Mouse (Mus musculus) forebrain, embryonic 11.5 days (tissue): ENCODE measurements around the gene Olfr1053. TPM values are rescaled to one million over a fixed set of nuclear protein-coding genes. Genes with fewer than 3 reads are reported as not detected.
"Not testable (repeated sequence)": the region's sequence is repeated elsewhere in the genome, so short reads cannot be mapped to it uniquely, and the experiment has no call there.

Experiments
- ATAC-seq: fragments of 200-750 bp; cut with Nextera tagmentation; replicated peaks from 2 replicates; pipeline ENCODE4 v1.8.0; 2017; ENCODE audit warnings: moderate TSS enrichment; ENCODE audit not compliant: low FRiP score
- DNase-seq: peaks from one replicate; pipeline ENCODE4 v3.0.0-alpha.2; 2017; ENCODE audit warnings: low spot score
- H3K27ac ChIP-seq: fragments of 300-500 bp; sonication (generic); 2 replicates; pipeline ENCODE4 v1.5.1; 2014; ENCODE audit warnings: low read depth, low read length
- H3K27me3 ChIP-seq: fragments of 300-500 bp; sonication (generic); 2 replicates; pipeline ENCODE4 v1.6.1; 2014; ENCODE audit warnings: mild to moderate bottlenecking, low read length, mixed read lengths; ENCODE audit not compliant: control insufficient read depth, insufficient read depth
- H3K36me3 ChIP-seq: fragments of 300-500 bp; sonication (generic); 2 replicates; pipeline ENCODE4 v1.6.1; 2014; ENCODE audit warnings: mild to moderate bottlenecking, low read length, moderate library complexity, mixed read lengths; ENCODE audit not compliant: control insufficient read depth, insufficient read depth
- H3K4me1 ChIP-seq: fragments of 300-500 bp; sonication (generic); replicated peaks from 2 replicates; pipeline ENCODE4 v1.6.1; 2014; ENCODE audit warnings: low read length, mixed read lengths; ENCODE audit not compliant: control insufficient read depth, insufficient read depth
- H3K4me2 ChIP-seq: fragments of 300-500 bp; sonication (generic); 2 replicates; pipeline ENCODE4 v1.6.1; 2014; ENCODE audit warnings: low read depth, mild to moderate bottlenecking, low read length, moderate library complexity, mixed read lengths; ENCODE audit not compliant: severe bottlenecking
- H3K4me3 ChIP-seq: fragments of 300-500 bp; sonication (generic); 2 replicates; pipeline ENCODE4 v1.5.1; 2014; ENCODE audit warnings: low read depth, low read length
- H3K9ac ChIP-seq: fragments of 300-500 bp; sonication (generic); 2 replicates; pipeline ENCODE4 v1.6.1; 2014; ENCODE audit warnings: low read length
- H3K9me3 ChIP-seq: fragments of 300-500 bp; sonication (generic); 2 replicates; pipeline ENCODE4 v1.6.1; 2016; ENCODE audit warnings: low read length, mixed read lengths; ENCODE audit not compliant: control insufficient read depth
- WGBS: fragments of 180-500 bp; shearing (Covaris S2); extraction: QIAGEN DNeasy Blood & Tissue Kit; methylation state at CpG from one replicate; pipeline ENCODE4 v1.1.7; 2014; 5-methylcytosine and 5-hydroxymethylcytosine counted together
- polyA plus RNA-seq: library from polyadenylated mRNA; unstranded; fragments of >200 nt; fragmentation: Nextera tagmentation; extraction: Ambion mirVana; gene quantifications from 2 replicates; pipeline ENCODE4 v1.2.1, GENCODE M21; 2014

The Olfr1053 gene
- polyA plus RNA-seq, result not detected in 2 replicates

GRCm38 (mm10) chr2:86315184-86315583, at the start of gene Olfr1053:
TSS of gene Olfr1053 (minus strand) at chr2:86315284.
- DNase-seq (no peak), ATAC-seq (no peak)
- Histone ChIP-seq H3K9me3 (no peaks in the 10 kb centered on the region), H3K27me3 (no peaks in the 10 kb centered on the region), H3K4me1 (no peaks in the 10 kb centered on the region), H3K4me3 (no peak within 1 kb of the TSS), H3K36me3 (no peaks in the 10 kb centered on the region), H3K27ac (no peak within 1 kb of the TSS), H3K4me2 (no peak within 1 kb of the TSS), H3K9ac (no peak within 1 kb of the TSS)
- 70% methylated on average over 3 of the region's 3 CpGs for WGBS

- no peak for ATAC-seq
Measured at GRCm38 (mm10) chr2:86362369-86362768, 47.3 kb upstream of the Olfr1053 start, which contains the start of gene Olfr1056. TSS of gene Olfr1056 (minus strand) at chr2:86362469.

GRCm38 (mm10) chr2:86351751-86352150, 36.7 kb upstream of the Olfr1053 start:
- not testable (repeated sequence) for H3K4me2 ChIP-seq, H3K27ac ChIP-seq, H3K4me3 ChIP-seq, H3K4me1 ChIP-seq, H3K9ac ChIP-seq, H3K36me3 ChIP-seq, H3K27me3 ChIP-seq, DNase-seq, ATAC-seq, H3K9me3 ChIP-seq
- WGBS, result 92% methylated on average over 1 of the region's 1 CpGs

More at GRCm38 (mm10) chr2:86362369-86362768, 47.3 kb upstream of the Olfr1053 start, which contains the start of gene Olfr1056:
- H3K4me1 ChIP-seq, result no peaks in the 10 kb centered on the region
- H3K9me3 ChIP-seq, result no peaks in the 10 kb centered on the region
- DNase-seq, result no peak
- H3K27me3 ChIP-seq, result no peaks in the 10 kb centered on the region
- no peak within 1 kb of the TSS for H3K4me3 ChIP-seq
- H3K9ac ChIP-seq, result no peak within 1 kb of the TSS
- H3K27ac ChIP-seq, result no peak within 1 kb of the TSS
- no peaks in the 10 kb centered on the region for H3K36me3 ChIP-seq
- no peak within 1 kb of the TSS for H3K4me2 ChIP-seq

- no peak for DNase-seq
- WGBS, result 97% methylated on average over 5 of the region's 5 CpGs
- H3K27me3 ChIP-seq, result no peaks in the 10 kb centered on the region
Measured at GRCm38 (mm10) chr2:86350184-86350583, 35.1 kb upstream of the Olfr1053 start, which contains the start of gene Olfr1055. TSS of gene Olfr1055 (minus strand) at chr2:86350284.

GRCm38 (mm10) chr2:86335333-86335732, 20.2 kb upstream of the Olfr1053 start, which contains the start of gene Olfr1054:
TSS of gene Olfr1054 (minus strand) at chr2:86335433.
- no peak within 1 kb of the TSS for H3K4me3 ChIP-seq
- H3K9ac ChIP-seq, result no peak within 1 kb of the TSS
- ATAC-seq, result no peak
- no peaks in the 10 kb centered on the region for H3K36me3 ChIP-seq
- DNase-seq, result no peak
- no peaks in the 10 kb centered on the region for H3K4me1 ChIP-seq
- no peaks in the 10 kb centered on the region for H3K9me3 ChIP-seq
- WGBS, result 85% methylated on average over 3 of the region's 3 CpGs
- H3K27me3 ChIP-seq, result no peaks in the 10 kb centered on the region
- H3K4me2 ChIP-seq, result no peak within 1 kb of the TSS
- H3K27ac ChIP-seq, result no peak within 1 kb of the TSS

More at GRCm38 (mm10) chr2:86350184-86350583, 35.1 kb upstream of the Olfr1053 start, which contains the start of gene Olfr1055:
- H3K9me3 ChIP-seq, result no peaks in the 10 kb centered on the region
- no peak within 1 kb of the TSS for H3K9ac ChIP-seq
- H3K4me1 ChIP-seq, result no peaks in the 10 kb centered on the region
- no peaks in the 10 kb centered on the region for H3K36me3 ChIP-seq
- no peak within 1 kb of the TSS for H3K4me3 ChIP-seq
- no peak for ATAC-seq
- H3K4me2 ChIP-seq, result no peak within 1 kb of the TSS
- no peak within 1 kb of the TSS for H3K27ac ChIP-seq

- H3K27ac ChIP-seq, result no peak within 1 kb of the TSS
- H3K9me3 ChIP-seq, result no peaks in the 10 kb centered on the region
- H3K27me3 ChIP-seq, result no peaks in the 10 kb centered on the region
- H3K4me3 ChIP-seq, result no peak within 1 kb of the TSS
- H3K4me2 ChIP-seq, result no peak within 1 kb of the TSS
- ATAC-seq (no peak), DNase-seq (no peak)
- no peak within 1 kb of the TSS for H3K9ac ChIP-seq
- H3K4me1 ChIP-seq, result no peaks in the 10 kb centered on the region
- no peaks in the 10 kb centered on the region for H3K36me3 ChIP-seq
Measured at GRCm38 (mm10) chr2:86292155-86292554, 22.9 kb downstream of the Olfr1053 start, which contains the start of gene Olfr1052. TSS of gene Olfr1052 (plus strand) at chr2:86292455.

- H3K4me3 ChIP-seq, H3K27ac ChIP-seq, H3K4me1 ChIP-seq, H3K4me2 ChIP-seq, H3K36me3 ChIP-seq, H3K27me3 ChIP-seq, ATAC-seq, H3K9ac ChIP-seq, H3K9me3 ChIP-seq, DNase-seq: not testable (repeated sequence)
Measured at GRCm38 (mm10) chr2:86278988-86279387, 36.1 kb downstream of the Olfr1053 start, which contains the start of gene Olfr1051. TSS of gene Olfr1051 (minus strand) at chr2:86279088.

Other genes with a start within 250 kb of the Olfr1053 start
- gene Olfr1036, start 241.3 kb downstream of the Olfr1053 start, polyA plus RNA-seq, result not detected in 2 replicates
- not detected in 2 replicates for gene Olfr1037, start 227.9 kb downstream of the Olfr1053 start, polyA plus RNA-seq
- not detected in 2 replicates for gene Olfr1039, start 179.4 kb downstream of the Olfr1053 start, polyA plus RNA-seq
- not detected in 2 replicates for gene Olfr1040, start 168.6 kb downstream of the Olfr1053 start, polyA plus RNA-seq
- gene Olfr1042, start 153.4 kb downstream of the Olfr1053 start, polyA plus RNA-seq, result not detected in 2 replicates
- gene Olfr1043, start 147.8 kb downstream of the Olfr1053 start, polyA plus RNA-seq, result not detected in 2 replicates
- not detected in 2 replicates for gene Olfr1044, start 137.5 kb downstream of the Olfr1053 start, polyA plus RNA-seq
- gene Olfr52, start 129.6 kb downstream of the Olfr1053 start, polyA plus RNA-seq, result not detected in 2 replicates
- gene Olfr1045, start 112.3 kb downstream of the Olfr1053 start, polyA plus RNA-seq, result not detected in 2 replicates
- gene Olfr1046, start 96.0 kb downstream of the Olfr1053 start, polyA plus RNA-seq, result not detected in 2 replicates
- gene Olfr1047, start 83.9 kb downstream of the Olfr1053 start, polyA plus RNA-seq, result not detected in 2 replicates
- gene Olfr1048, start 75.0 kb downstream of the Olfr1053 start, polyA plus RNA-seq, result not detected in 2 replicates
- gene Olfr1049, start 57.0 kb downstream of the Olfr1053 start, polyA plus RNA-seq, result not detected in 2 replicates
- not detected in 2 replicates for gene Olfr1051, start 36.2 kb downstream of the Olfr1053 start, polyA plus RNA-seq
- gene Olfr1052, start 22.8 kb downstream of the Olfr1053 start, polyA plus RNA-seq, result not detected in 2 replicates
- not detected in 2 replicates for gene Olfr1054, start 20.1 kb upstream of the Olfr1053 start, polyA plus RNA-seq
- gene Olfr1055, start 35.0 kb upstream of the Olfr1053 start, polyA plus RNA-seq, result not detected in 2 replicates
- gene Olfr1056, start 47.2 kb upstream of the Olfr1053 start, polyA plus RNA-seq, result not detected in 2 replicates
- gene Olfr1057, start 63.1 kb upstream of the Olfr1053 start, polyA plus RNA-seq, result not detected in 2 replicates
- not detected in 2 replicates for gene Olfr1058, start 73.3 kb upstream of the Olfr1053 start, polyA plus RNA-seq
- gene Olfr1061, start 98.8 kb upstream of the Olfr1053 start, polyA plus RNA-seq, result not detected in 2 replicates
- gene Olfr1062, start 111.5 kb upstream of the Olfr1053 start, polyA plus RNA-seq, result not detected in 2 replicates
- not detected in 2 replicates for gene Olfr1065, start 135.3 kb upstream of the Olfr1053 start, polyA plus RNA-seq
- not detected in 2 replicates for gene Olfr1066, start 141.0 kb upstream of the Olfr1053 start, polyA plus RNA-seq
- gene Olfr228, start 172.1 kb upstream of the Olfr1053 start, polyA plus RNA-seq, result not detected in 2 replicates
- not detected in 2 replicates for gene Olfr1076, start 193.2 kb upstream of the Olfr1053 start, polyA plus RNA-seq
- gene Olfr1079, start 227.2 kb upstream of the Olfr1053 start, polyA plus RNA-seq, result not detected in 2 replicates
- gene Olfr1080, start 243.0 kb upstream of the Olfr1053 start, polyA plus RNA-seq, result not detected in 2 replicates